Mouse (Mus musculus) megakaryocyte, embryonic 14.5 days (primary cell): ENCODE data around the gene Rtl10. TPM values are rescaled to one million over a fixed set of nuclear protein-coding genes. Genes with fewer than 3 reads are reported as not detected.

ENCODE experiments used
- H3K27me3 ChIP-seq: replicated peaks from 2 replicates; pipeline ENCODE3; 2012; ENCODE audit warnings: inconsistent platforms
- H3K36me3 ChIP-seq: replicated peaks from 2 replicates; pipeline ENCODE3; 2012; ENCODE audit warnings: low read length, inconsistent platforms, mixed read lengths
- H3K4me1 ChIP-seq: 2 replicates; pipeline ENCODE4 v1.6.1; 2012; ENCODE audit warnings: inconsistent platforms
- H3K4me3 ChIP-seq: replicated peaks from 2 replicates; pipeline ENCODE3; 2012; ENCODE audit warnings: moderate library complexity, mild to moderate bottlenecking, inconsistent platforms
- H3K9me3 ChIP-seq: 2 replicates; pipeline ENCODE4 v1.6.1; 2012; ENCODE audit warnings: inconsistent platforms
- FLI1 ChIP-seq: IDR thresholded peaks from 2 replicates; pipeline ENCODE4 v1.6.1; 2012; ENCODE audit warnings: low read length, inconsistent platforms, mixed read lengths
- GATA1 ChIP-seq: IDR thresholded peaks from 3 replicates; pipeline ENCODE4 v1.6.1; 2012; ENCODE audit warnings: mixed read lengths, low read length, inconsistent platforms, borderline replicate concordance
- polyA plus RNA-seq: library from polyadenylated mRNA; stranded (reverse); fragments of >175 nt; gene quantifications from 2 replicates; pipeline ENCODE4 v1.2.3, GENCODE M21; 2012; ENCODE audit warnings: low replicate concordance; ENCODE audit not compliant: insufficient read depth

The Rtl10 gene
- polyA plus RNA-seq, 1 experiment, result 1.9 TPM

GRCm38 (mm10) chr16:18537407-18537990 is 38.8 kb downstream of the Rtl10 start:
- H3K4me3 ChIP-seq, result no peak overlapping the region
- TF ChIP-seq FLI1 (no peak), GATA1 (no peak)
- peaks cover 21% of the 10 kb centered on the region for H3K27me3 ChIP-seq
- H3K9me3 ChIP-seq, result no peaks in the 10 kb centered on the region
- H3K4me1 ChIP-seq, result peaks cover 4% of the 10 kb centered on the region; the same call in 1 of the 2 replicates
- H3K36me3 ChIP-seq, result no peaks in the 10 kb centered on the region

GRCm38 (mm10) chr16:18539281-18539680 is 40.6 kb downstream of the Rtl10 start:
- no peak for TF ChIP-seq FLI1
- TF ChIP-seq GATA1, result no peak
- Histone ChIP-seq H3K4me1 (peaks cover 4% of the 10 kb centered on the region; the same call in 1 of the 2 replicates), H3K4me3 (no peak overlapping the region), H3K9me3 (no peaks in the 10 kb centered on the region), H3K27me3 (peaks cover 24% of the 10 kb centered on the region), H3K36me3 (no peaks in the 10 kb centered on the region)

- Histone ChIP-seq H3K27me3 (peaks cover 22% of the 10 kb centered on the region), H3K36me3 (no peaks in the 10 kb centered on the region)
- TF ChIP-seq FLI1, result no peak
- TF ChIP-seq GATA1, result no peak
These were observed 44.6 kb downstream of the Rtl10 start for GRCm38 (mm10) chr16:18543151-18543829.

GRCm38 (mm10) chr16:18547891-18548290 is 49.2 kb downstream of the Rtl10 start:
- H3K9me3 ChIP-seq, result no peaks in the 10 kb centered on the region
- H3K4me1 ChIP-seq, result peaks cover 7% of the 10 kb centered on the region; the same call in 1 of the 2 replicates
- no peaks in the 10 kb centered on the region for H3K36me3 ChIP-seq
- TF ChIP-seq GATA1, result no peak
- no peak for TF ChIP-seq FLI1
- H3K27me3 ChIP-seq, result peaks cover 25% of the 10 kb centered on the region
- H3K4me3 ChIP-seq, result no peak overlapping the region

More at GRCm38 (mm10) chr16:18543151-18543829, 44.6 kb downstream of the Rtl10 start:
- Histone ChIP-seq H3K4me1 (peaks cover 11% of the 10 kb centered on the region), H3K4me3 (no peak overlapping the region), H3K9me3 (no peaks in the 10 kb centered on the region)

Other genes starting within 250 kb of the Rtl10 start
- gene Gm49776, start 240.6 kb upstream of the Rtl10 start, polyA plus RNA-seq, result 1.3 TPM in 1 of 2 replicates, not detected in the other
- gene Dgcr8, start 209.7 kb upstream of the Rtl10 start, polyA plus RNA-seq, result 0.77 and 2.5 TPM in 2 replicates
- gene Tango2, start 150.8 kb upstream of the Rtl10 start, polyA plus RNA-seq, result 17.3 and 33.0 TPM in 2 replicates
- 2.6 TPM in 1 of 2 replicates, not detected in the other for gene Arvcf, start 150.7 kb upstream of the Rtl10 start, polyA plus RNA-seq
- 6.9 TPM in 1 of 2 replicates, not detected in the other for gene Txnrd2, start 72.5 kb upstream of the Rtl10 start, polyA plus RNA-seq
- gene Comt, start 72.0 kb upstream of the Rtl10 start, polyA plus RNA-seq, result 52.8 and 53.5 TPM in 2 replicates
- gene Gnb1l, start 188 bp upstream of the Rtl10 start, polyA plus RNA-seq, result 2.7 and 11.4 TPM in 2 replicates
- gene Tbx1, start 91.8 kb downstream of the Rtl10 start, polyA plus RNA-seq, result not detected in 2 replicates
- gene Gp1bb, start 123.5 kb downstream of the Rtl10 start, polyA plus RNA-seq, result 3,910 and 6,936 TPM in 2 replicates
- gene Gm49601, start 127.5 kb downstream of the Rtl10 start, polyA plus RNA-seq, result 1.0 TPM in 1 of 2 replicates, not detected in the other
- 8.0 and 10.3 TPM in 2 replicates for gene Sept5, start 131.1 kb downstream of the Rtl10 start, polyA plus RNA-seq